Mouse (Mus musculus): ENCODE results near the gene Sin3a. TPM values are rescaled to one million over a fixed set of nuclear protein-coding genes. Genes with fewer than 3 reads are reported as not detected.

The Sin3a gene
- total RNA-seq, 2 experiments from 2014 or later, result 77.6 to 150 TPM

DNA sequence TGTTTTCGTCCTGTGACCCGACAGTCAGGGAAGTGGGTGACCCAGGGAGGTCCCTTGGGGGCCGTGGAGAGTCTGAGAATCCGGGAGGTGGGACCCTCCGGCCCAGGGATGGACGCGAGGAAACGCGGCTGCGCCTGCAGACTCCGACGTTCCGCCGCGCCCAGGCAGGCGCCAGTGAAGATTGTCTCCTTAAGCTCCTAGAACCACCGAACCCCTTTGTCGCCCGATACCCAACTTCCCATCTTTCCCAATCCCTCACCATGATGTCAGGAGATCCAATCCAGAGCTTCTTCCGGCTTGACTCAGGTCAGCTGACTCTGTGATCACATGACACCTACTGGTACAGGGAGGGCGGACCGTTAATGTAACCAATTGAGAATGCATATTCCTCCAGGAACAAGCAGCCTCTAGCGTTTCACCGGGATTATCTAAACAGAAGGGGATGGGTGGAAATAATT, 86.2 kb downstream of the Sin3a start, which contains the start of gene Commd4:
TSS of gene Commd4 (minus strand) at position 319 of the 458 bp plus-strand sequence.
- ATAC-seq (replicated peaks; ENCODE audit: poor library complexity, severe bottlenecking), result peak; percentile 93

DNA sequence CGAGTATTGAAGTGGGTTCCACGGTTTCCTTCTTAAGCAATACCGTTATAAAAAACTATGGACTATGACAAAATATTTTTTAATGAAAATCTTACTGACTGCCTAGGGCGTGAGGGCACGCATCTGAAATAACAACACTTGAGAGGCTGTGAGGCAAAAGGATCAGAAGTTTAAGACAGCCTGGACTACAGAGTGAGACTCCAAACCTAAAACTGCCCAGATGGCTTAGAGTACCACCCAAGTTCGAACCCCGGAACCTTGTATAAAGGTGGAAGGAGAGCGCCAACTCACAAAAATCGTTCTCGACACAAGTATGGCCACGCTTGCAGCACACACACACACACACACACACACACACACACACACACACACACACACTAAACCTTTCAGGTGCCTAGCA, 86.7 kb downstream of the Sin3a start:
- ATAC-seq (replicated peaks; ENCODE audit: poor library complexity, severe bottlenecking), result no peak

DNA sequence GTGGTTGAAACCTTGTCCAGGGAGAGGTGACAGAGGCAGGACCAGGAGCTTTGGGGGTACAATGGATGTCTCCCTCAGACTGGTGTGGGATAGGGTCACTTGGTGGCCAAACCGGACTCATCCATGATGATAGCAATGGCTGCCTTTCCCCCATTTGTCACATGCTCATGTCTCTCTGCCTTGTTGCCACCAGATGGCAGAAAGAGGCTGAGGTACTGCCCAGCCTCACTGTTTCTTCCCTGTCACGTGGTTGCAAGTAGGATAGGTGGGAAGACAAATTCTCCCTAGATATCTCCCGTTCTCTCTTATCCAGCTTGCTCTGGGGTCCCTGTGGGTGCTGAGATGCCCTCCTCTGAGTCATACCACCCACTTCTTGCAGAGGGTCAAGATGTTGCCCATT, 90.7 kb downstream of the Sin3a start:
- ATAC-seq (replicated peaks; ENCODE audit: poor library complexity, severe bottlenecking), result peak; percentile 51

DNA sequence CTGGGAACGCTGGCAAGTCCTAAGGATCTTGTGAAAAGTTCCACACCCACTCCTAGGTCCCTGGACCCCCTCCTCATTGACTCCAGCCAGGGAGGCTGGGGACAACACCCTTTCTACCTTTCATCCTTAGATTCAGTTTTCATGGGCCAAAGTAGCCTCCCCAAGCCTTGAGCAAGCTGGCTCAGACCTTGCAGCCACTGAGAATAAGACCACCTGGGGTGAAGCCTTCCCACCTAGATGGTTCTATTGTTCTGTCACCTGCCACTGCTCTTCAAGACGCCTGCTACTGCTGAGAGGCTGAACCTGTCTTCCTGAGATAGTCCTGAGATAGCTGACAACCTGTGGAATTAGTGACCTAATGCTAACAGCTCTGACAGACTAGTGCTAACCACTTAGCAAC, 91.3 kb downstream of the Sin3a start:
- no peak for ATAC-seq (replicated peaks; ENCODE audit: poor library complexity, severe bottlenecking)

DNA sequence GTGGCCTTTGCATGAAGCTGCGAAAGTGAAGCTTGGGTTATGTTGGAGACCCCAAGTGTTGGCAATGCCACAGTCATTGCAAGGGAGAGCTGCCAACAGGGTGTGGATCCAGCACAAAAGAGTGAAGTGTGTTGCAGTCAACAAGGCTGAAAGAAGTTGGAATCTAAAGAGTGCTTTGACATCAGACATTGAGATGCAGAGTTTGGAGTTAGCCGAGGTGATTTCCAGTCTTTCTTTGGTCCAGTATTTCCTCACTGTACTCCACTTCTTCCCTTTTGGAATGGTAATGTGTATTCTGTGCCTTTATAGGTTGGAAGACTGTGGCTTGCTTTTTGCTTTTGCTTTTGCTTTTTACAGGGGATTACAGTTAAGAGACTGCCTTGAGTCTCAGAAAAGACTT, 94.3 kb downstream of the Sin3a start:
- ATAC-seq (replicated peaks; ENCODE audit: poor library complexity, severe bottlenecking), result no peak

DNA sequence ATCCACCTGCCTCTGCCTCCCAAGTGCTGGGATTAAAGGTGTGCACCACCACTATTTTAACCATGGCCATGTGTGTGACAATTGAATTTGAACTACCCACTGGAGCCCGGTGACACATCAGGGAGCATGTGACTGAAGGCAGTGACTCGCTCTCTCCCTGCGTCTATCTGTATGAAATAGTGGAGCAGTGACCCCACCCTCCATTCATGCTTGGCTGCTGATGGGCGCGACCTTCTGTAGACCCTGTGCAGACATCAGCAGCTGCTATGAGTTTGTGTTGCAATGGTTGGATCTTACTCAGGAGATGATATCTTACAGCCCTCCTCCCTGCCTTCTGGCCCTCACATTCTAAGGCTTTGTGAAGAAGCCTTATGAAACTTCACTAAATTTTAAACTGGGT, 96.6 kb downstream of the Sin3a start:
- no peak for ATAC-seq (replicated peaks; ENCODE audit: poor library complexity, severe bottlenecking)

Other genes with a start within 250 kb of the Sin3a start
- not detected in 2 replicates for gene Odf3l1, start 207.4 kb upstream of the Sin3a start, total RNA-seq (2014; fragmentation: Nextera tagmentation)
- not detected in 2 replicates for gene Odf3l1, start 207.4 kb upstream of the Sin3a start, total RNA-seq (2017)
- not detected in 2 replicates for gene Cspg4, start 207.0 kb upstream of the Sin3a start, total RNA-seq (2014; fragmentation: Nextera tagmentation)
- gene Cspg4, start 207.0 kb upstream of the Sin3a start, total RNA-seq (2017), result not detected in 2 replicates
- gene Snx33, start 143.7 kb upstream of the Sin3a start, total RNA-seq (2014; fragmentation: Nextera tagmentation), result 2.1 and 5.0 TPM in 2 replicates
- gene Snx33, start 143.7 kb upstream of the Sin3a start, total RNA-seq (2017), result 1.5 and 2.0 TPM in 2 replicates
- 95.8 and 123 TPM in 2 replicates for gene Imp3, start 134.6 kb upstream of the Sin3a start, total RNA-seq (2014; fragmentation: Nextera tagmentation)
- 65.1 and 69.7 TPM in 2 replicates for gene Imp3, start 134.6 kb upstream of the Sin3a start, total RNA-seq (2017)
- 1.4 and 3.3 TPM in 2 replicates for gene Snupn, start 121.2 kb upstream of the Sin3a start, total RNA-seq (2014; fragmentation: Nextera tagmentation)
- 10.9 and 11.6 TPM in 2 replicates for gene Snupn, start 121.2 kb upstream of the Sin3a start, total RNA-seq (2017)
- 10.2 and 11.3 TPM in 2 replicates for gene Ptpn9, start 77.1 kb upstream of the Sin3a start, total RNA-seq (2014; fragmentation: Nextera tagmentation)
- 10.3 and 10.5 TPM in 2 replicates for gene Ptpn9, start 77.1 kb upstream of the Sin3a start, total RNA-seq (2017)
- 74.7 and 103 TPM in 2 replicates for gene Man2c1, start 58.6 kb downstream of the Sin3a start, total RNA-seq (2014; fragmentation: Nextera tagmentation)
- gene Man2c1, start 58.6 kb downstream of the Sin3a start, total RNA-seq (2017), result 43.3 and 63.9 TPM in 2 replicates
- 2.6 and 10.2 TPM in 2 replicates for gene Neil1, start 76.3 kb downstream of the Sin3a start, total RNA-seq (2014; fragmentation: Nextera tagmentation)
- gene Neil1, start 76.3 kb downstream of the Sin3a start, total RNA-seq (2017), result 0.88 and 1.9 TPM in 2 replicates
- gene Commd4, start 86.3 kb downstream of the Sin3a start, total RNA-seq (2014; fragmentation: Nextera tagmentation), result 82.2 and 104 TPM in 2 replicates
- gene Commd4, start 86.3 kb downstream of the Sin3a start, total RNA-seq (2017), result 62.4 and 73.0 TPM in 2 replicates
- gene Trcg1, start 164.5 kb downstream of the Sin3a start, total RNA-seq (2014; fragmentation: Nextera tagmentation), result not detected in 2 replicates
- gene Trcg1, start 164.5 kb downstream of the Sin3a start, total RNA-seq (2017), result not detected in 2 replicates
- gene 1700017B05Rik, start 190.6 kb downstream of the Sin3a start, total RNA-seq (2014; fragmentation: Nextera tagmentation), result 38.6 and 43.6 TPM in 2 replicates
- 18.9 and 20.0 TPM in 2 replicates for gene 1700017B05Rik, start 190.6 kb downstream of the Sin3a start, total RNA-seq (2017)

Measured in granulocyte monocyte progenitor cell, adult 5-6 weeks (primary cell).